Mouse (Mus musculus): ENCODE measurements around the gene Dll4.

GRCm38 (mm10) chr2:119314742-119315310 is 10.8 kb upstream of the Dll4 start:
- TF ChIP-seq CTCF (IDR thresholded peaks at IDR 0.05; ENCODE audit: low read depth): no peak
- TF ChIP-seq EP300 (IDR thresholded peaks at IDR 0.05; ENCODE audit: low read depth): no peak
